Mouse (Mus musculus) C2C12 (cell line): ENCODE data around the gene Spon1.

Experiments used
- CEBPB ChIP-seq: IDR thresholded peaks from one replicate; pipeline ENCODE4 v1.6.1; 2011; ENCODE audit warnings: low read depth, mild to moderate bottlenecking, control low read depth, moderate library complexity
- CTCF ChIP-seq: IDR thresholded peaks from one replicate; pipeline ENCODE4 v1.5.1; 2011; ENCODE audit not compliant: control insufficient read depth, insufficient read depth, insufficient read length
- FOSL1 ChIP-seq: IDR thresholded peaks from one replicate; pipeline ENCODE4 v1.8.0; 2011; ENCODE audit warnings: mild to moderate bottlenecking, low read length; ENCODE audit not compliant: poor library complexity, insufficient read depth, severe bottlenecking
- MYOD1 ChIP-seq: IDR thresholded peaks from one replicate; pipeline ENCODE4 v1.6.1; 2011; ENCODE audit warnings: low read depth; ENCODE audit not compliant: control insufficient read depth, insufficient read length
- MYOG ChIP-seq: IDR thresholded peaks from one replicate; pipeline ENCODE4 v1.6.1; 2011; ENCODE audit not compliant: control insufficient read depth, insufficient read length; ENCODE audit errors: extremely low read depth
- USF1 ChIP-seq: IDR thresholded peaks from one replicate; pipeline ENCODE4 v1.6.1; 2011; ENCODE audit warnings: low read depth, mild to moderate bottlenecking, control low read depth, moderate library complexity

GRCm38 (mm10) chr7:113918916-113919315, 153.1 kb downstream of the Spon1 start:
- TF ChIP-seq MYOD1 (no peak), CTCF (no peak), FOSL1 (no peak), USF1 (no peak), CEBPB (no peak), MYOG (no peak)
